In genomic region chr5:131855358-131855757, GRCm38 (mm10) we compare ENCODE assay signal across 8 mouse cellular contexts.
DNase-seq lines count a peak whose midpoint lies in the region; ATAC-seq and TF ChIP-seq lines count a peak whose summit lies in the region.

No protein-coding gene starts in this region.

- H3K4me1 ChIP-seq in embryonic facial prominence, embryonic 12.5 days: peaks cover 43% of the 10 kb centered on the region
- H3K4me1 ChIP-seq in heart, embryonic 13.5 days: peaks cover 34% of the 10 kb centered on the region

- peak; percentile 29; the same call in 1 of the 2 replicates for ATAC-seq in embryonic facial prominence, embryonic 12.5 days (ENCODE audit: insufficient number of reproducible peaks, insufficient read depth, low FRiP score, low TSS enrichment)
- ATAC-seq in heart, embryonic 13.5 days (ENCODE audit: extremely low read depth, insufficient number of reproducible peaks, low FRiP score, low TSS enrichment): no peak
- no peak for ATAC-seq in granulocyte monocyte progenitor cell, adult 5-6 weeks (replicated peaks; ENCODE audit: poor library complexity, severe bottlenecking)

- TF ChIP-seq POLR2A in brain, embryonic 14.5 days (IDR thresholded peaks at IDR 0.05; ENCODE audit: borderline replicate concordance, extremely low read depth, insufficient read depth, insufficient read length, poor library complexity, severe bottlenecking): no peak

- H3K4me3 ChIP-seq in embryonic facial prominence, embryonic 12.5 days: no peak overlapping the region
- H3K4me3 ChIP-seq in heart, embryonic 13.5 days: no peak overlapping the region

- H3K9ac ChIP-seq in embryonic facial prominence, embryonic 12.5 days: no peak overlapping the region
- H3K9ac ChIP-seq in heart, embryonic 13.5 days: no peak overlapping the region

- no peaks in the 10 kb centered on the region for H3K9me3 ChIP-seq in embryonic facial prominence, embryonic 12.5 days
- H3K9me3 ChIP-seq in heart, embryonic 13.5 days: no peaks in the 10 kb centered on the region

- H3K27me3 ChIP-seq in embryonic facial prominence, embryonic 12.5 days: no peaks in the 10 kb centered on the region
- H3K27me3 ChIP-seq in heart, embryonic 13.5 days (replicated peaks): no peaks in the 10 kb centered on the region

- no peak overlapping the region for H3K27ac ChIP-seq in embryonic facial prominence, embryonic 12.5 days
- no peak overlapping the region for H3K27ac ChIP-seq in heart, embryonic 13.5 days (replicated peaks)

- H3K36me3 ChIP-seq in embryonic facial prominence, embryonic 12.5 days: no peaks in the 10 kb centered on the region
- H3K36me3 ChIP-seq in heart, embryonic 13.5 days: no peaks in the 10 kb centered on the region

- H3K4me2 ChIP-seq in embryonic facial prominence, embryonic 12.5 days (replicated peaks): 0 out of 2 replicates have a peak overlapping the region, but pooled peaks have one; percentile 21
- H3K4me2 ChIP-seq in heart, embryonic 13.5 days: peak overlapping the region; percentile 30

- TF ChIP-seq CTCF in brain, embryonic 14.5 days (IDR thresholded peaks at IDR 0.05; ENCODE audit: borderline replicate concordance, extremely low read depth, insufficient read depth, insufficient read length): no peak

- WGBS in embryonic facial prominence, embryonic 12.5 days: 4% methylated on average over 8 of the region's 8 CpGs
- WGBS in heart, embryonic 13.5 days: 18% methylated on average over 8 of the region's 8 CpGs

- peak; percentile 91 for DNase-seq in brain, embryonic 14.5 days (ENCODE audit: low read depth)
- DNase-seq in kidney, postnatal 4 days: peak; percentile 58 to 73
- peak; percentile 27 for DNase-seq in neural tube, embryonic 10.5 days (ENCODE audit: extremely low spot score, low spot score)
- no peak for DNase-seq in T-cell, adult 2 months (ENCODE audit: low spot score)
- no peak for DNase-seq in cerebellum, postnatal 25 days

Comparison
In these comparisons a context has a peak if more than half of its experiments do, and no peak if none do; other contexts are left out.
1. DNase-seq: peak in brain, embryonic 14.5 days (single experiment), kidney, postnatal 4 days (2 of 2) and neural tube, embryonic 10.5 days (single experiment); none in T-cell, adult 2 months (single experiment) and cerebellum, postnatal 25 days (0 of 2).